Mouse (Mus musculus) c-Kit-positive CD71-positive TER-119-positive erythroid progenitor cells, embryonic 14.5 days (primary cell): ENCODE data around the gene Syngr2.
"Not testable (repeated sequence)": the region's sequence is repeated elsewhere in the genome, so short reads cannot be mapped to it uniquely, and the experiment has no call there.

Experiments
- DNase-seq: peaks from one replicate; pipeline ENCODE4 v3.0.0-alpha.2; 2013; ENCODE audit warnings: low spot score

Syngr2 gene

DNA sequence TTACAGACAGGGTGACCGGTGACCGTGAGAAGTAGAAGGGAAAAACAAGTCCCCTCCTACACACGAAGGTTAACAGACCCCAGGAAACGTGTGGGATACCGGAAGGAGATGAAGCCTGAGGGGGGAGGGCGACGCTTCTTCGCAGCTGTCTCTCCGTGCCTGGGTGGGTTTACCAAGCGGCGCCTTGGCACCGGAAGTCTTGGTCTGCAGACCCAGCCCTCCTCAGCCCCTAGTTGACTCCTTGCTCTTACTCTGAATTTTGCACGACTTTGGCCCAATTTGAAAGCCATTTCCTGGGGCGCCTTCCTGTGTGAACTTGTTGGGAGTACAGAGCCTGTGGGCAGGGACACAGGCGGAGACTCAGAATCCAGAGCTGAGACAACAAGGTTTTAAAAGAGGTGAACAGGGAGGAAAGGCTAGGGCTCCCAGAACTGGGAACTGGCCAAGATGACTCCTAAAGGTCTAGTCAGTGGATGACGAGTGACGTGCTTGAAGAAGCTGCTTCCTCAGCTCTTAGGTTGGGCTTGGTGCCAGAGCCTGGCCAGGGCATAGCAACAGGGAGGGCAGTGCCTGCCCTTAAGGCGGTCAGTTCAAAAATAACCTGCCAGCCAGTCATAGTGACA is 28.2 kb upstream of the Syngr2 start:
- peak; percentile 53 for DNase-seq

DNA sequence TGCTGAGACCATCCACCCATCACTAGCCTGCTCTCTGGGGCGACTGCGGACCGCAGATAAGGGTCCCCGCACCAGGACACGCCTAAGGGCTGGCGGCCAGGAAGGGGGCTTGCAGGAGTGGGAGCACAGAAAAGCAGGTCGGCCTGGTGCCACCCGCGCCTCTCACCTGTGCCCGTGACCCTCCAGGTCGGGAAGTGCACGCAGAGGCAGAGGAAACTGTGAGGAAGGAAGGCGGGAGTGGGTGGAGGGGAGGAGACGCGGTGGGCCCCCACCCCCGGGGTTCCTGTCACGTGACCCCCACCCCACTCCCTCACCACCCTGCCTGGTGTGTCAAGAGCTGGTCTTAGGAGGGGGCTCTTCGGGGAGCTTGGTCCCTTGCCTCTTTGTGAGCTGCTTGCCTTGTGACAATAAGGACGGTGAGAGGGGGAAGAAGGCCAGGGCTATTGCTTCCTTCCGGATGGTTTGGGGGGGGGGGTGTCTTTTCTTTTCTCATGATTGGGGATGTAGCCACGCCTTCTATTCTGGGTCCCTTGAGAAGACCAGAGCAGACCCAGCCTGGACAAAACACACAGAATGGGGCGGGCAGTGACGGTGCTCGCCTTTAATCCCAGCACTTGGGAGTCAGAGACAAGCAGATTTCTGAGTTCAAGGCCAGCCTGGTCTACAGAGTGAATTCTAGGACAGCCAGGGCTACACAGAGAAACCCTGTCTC is 27.3 kb upstream of the Syngr2 start, which contains the start of the genes Tmc8 and Tmc6:
Gene Tmc8 (plus strand): TSS at position 84 of the 712 bp plus-strand sequence.
Gene Tmc6 (minus strand): TSS at position 206 of the 712 bp plus-strand sequence.
- peak; percentile 66 for DNase-seq

DNA sequence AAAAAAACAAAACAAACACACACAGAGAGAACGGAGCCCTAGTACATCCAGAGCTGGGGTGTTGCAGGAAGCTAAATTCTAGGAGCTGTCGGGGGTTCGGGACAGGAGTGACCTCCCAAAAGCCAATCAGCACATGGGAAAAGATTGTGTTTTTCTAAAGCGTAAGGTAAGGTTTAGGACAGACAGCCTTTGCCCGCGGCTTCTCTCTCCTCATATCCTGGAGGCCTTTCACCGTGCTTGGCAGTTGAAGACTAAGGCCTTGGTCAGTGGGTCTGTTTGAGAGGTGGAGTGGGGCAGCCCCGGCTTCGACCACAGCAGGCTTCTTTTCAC is 26.8 kb upstream of the Syngr2 start:
- DNase-seq = peak; percentile 41

DNA sequence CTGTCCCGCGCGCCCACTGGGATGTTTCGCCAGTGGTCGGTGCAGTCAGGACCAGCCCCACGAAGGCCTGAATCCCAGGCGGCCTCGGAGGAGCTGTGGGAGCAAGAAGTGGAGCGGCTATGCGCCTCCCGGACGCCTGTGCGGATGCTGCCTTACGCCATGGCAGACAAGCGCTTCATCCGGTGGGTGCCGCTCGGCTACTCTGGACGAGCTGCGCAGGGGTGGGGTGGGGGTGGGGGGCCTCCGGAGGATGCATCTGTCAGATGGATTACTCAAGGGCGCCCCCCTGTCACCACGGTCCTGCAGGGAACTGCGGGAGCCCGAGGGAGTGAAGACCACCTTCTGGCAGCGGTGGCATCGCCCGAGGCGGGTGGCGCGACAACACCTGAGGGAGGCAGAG is 26.4 kb upstream of the Syngr2 start:
- DNase-seq = peak; percentile 60

DNA sequence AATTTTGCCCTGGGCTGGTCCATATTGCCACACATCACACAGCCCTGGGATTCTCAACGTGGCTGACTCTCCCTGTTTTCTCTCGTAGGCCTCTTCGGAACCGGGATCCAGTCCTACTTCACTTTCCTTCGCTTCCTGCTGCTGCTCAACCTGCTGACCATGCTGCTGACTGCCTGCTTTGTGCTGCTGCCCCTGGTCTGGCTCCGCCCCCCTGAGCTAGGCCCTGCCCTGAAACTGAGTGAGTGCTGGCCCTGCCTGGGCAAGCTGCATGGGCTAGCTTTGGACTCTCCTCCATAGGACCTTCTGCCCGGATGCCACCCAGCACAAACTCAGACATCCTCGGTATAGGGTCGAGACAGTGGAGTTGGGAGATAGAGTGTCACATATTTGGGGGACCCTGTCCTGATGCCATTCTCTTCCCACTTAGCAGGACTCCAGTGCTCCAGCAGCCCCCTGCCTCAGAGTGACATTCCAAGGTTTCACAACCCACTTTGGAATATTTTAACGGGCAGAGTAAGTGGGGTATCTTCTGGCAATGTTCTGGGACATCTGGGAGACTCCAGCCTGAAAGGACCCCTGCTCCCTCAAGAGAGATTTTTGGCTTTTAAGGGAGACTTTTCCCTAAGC is 25.7 kb upstream of the Syngr2 start:
- DNase-seq = peak; percentile 41

DNA sequence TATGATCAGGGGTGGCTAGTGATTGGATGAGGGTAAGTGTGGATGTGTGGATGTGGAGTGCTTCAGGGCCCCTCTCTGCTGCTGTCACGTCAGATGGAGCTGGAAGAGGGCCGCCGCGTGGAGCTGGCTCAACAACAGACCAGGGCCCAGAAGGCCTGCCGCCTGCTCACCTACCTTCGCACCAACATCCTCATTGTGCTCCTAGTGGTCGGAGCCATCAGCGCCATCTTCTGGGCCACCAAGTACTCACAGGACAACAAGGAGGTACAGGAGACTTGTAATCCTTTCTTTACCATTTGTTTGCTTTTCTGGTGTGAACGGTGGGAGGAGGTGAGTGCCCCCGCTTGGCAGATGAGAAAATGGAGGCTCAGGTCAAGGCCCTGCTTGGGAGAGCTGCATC is 23.2 kb upstream of the Syngr2 start:
- no peak for DNase-seq

DNA sequence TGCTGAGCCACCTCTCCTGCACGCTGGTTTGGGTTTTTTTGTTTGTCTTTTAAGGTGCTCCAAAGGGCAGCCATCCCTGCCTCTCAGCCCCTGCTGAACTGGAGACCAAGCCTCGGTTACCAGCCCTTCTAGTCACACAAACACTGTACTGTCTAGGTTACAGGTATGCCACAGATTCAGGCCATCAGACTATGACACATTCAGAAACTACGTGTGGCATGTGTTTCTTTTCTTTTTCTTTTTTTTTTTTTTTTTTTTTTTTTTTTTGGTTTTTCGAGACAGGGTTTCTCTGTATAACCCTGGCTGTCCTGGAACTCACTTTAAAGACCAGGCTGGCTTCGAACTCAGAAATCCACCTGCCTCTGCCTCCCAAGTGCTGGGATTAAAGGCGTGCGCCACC is 21.0 kb upstream of the Syngr2 start:
- DNase-seq = not testable (repeated sequence)

DNA sequence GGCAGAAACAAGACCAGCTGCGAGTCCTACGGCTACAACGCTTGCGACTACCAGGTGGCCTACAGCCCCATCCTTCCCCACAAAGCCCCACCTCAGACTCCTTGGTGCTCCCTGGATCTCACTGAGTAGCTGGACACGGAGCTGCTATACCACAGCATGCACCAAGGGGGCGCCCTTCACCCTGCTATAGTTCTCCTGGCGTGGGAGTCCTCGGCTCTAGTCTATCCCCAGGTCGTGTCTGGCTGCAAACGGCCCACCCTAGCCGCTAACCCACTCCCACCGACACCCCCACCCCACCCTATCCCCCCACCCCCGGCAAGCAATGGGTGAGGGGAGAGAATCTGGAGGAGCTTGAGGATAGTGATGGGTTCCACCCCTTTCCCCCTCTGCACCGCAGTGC is 19.2 kb upstream of the Syngr2 start:
- no peak for DNase-seq

DNA sequence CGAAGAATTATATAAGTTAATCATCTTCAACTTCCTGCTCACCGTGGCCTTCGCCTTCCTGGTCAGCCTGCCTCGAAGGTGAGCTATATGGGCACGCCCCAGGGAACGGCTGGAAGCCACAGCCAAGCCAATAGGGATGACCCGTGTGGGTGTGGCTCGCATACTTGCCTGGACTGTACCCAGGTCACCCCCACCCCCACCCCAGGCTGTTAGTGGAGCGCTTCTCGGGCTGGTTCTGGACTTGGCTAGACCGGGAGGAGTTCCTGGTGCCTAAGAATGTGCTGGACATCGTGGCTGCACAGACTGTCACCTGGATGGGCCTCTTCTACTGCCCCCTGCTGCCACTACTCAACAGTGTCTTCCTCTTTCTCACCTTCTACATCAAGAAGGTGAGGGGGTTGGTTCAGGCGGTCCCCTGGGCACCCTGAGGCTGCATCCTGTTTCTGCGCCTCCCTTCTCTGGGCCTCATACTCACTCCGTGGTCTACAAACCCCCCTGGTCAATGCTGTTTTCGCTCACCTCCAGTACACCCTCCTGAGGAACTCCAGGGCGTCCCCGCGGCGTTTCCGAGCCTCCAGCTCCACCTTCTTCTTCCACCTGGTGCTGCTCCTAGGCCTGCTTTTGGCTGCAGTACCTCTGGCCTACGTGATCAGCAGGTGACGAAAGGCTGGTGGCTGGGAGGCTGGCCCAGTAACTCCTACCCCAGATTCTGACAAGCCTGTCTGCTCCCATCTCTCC is 18.6 kb upstream of the Syngr2 start:
- no peak for DNase-seq

DNA sequence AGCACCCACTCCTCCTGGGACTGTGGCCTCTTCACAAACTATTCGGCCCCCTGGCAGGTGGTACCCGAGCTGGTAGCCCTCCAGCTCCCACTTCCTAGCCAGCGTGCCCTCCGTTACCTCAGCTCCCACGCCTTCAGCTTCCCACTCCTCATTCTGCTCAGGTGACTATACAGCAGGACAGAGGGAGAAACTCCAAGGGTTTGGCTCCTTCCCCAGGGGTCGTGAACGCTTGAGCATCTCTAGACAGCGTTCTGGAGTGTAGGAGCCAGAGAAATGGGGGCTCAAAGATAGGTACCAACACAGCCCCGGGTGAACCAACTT is 18.1 kb upstream of the Syngr2 start:
- DNase-seq = no peak

DNA sequence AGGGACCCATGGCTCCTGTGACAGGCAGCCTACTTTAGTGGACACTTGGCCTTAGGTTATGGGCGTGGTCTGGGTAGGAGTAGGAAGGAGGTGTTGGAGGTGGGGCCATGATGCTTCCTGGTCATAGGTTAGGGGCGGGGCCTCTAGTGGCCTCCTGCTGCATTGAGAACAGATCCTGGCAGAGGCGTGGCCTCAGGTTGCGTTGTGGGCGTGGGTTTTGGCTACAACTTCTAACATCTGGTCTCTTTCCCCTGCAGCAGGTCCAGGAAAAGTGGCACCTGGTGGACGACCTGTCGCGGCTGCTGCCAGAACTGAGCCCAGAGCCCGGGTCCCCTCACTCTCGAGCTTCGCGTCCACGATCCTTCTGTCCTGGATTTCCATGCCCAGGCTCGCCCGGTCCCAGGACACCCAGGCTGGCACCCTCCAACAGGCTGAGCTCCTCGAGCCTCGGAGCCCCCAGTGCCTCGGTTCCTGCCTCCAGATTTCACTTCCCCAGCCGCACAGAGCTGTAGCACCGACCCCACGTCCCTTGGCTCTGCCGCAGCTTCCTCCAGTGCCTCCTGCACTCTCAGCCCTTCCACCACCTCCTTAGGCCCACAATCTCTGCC is 17.1 kb upstream of the Syngr2 start:
- DNase-seq = peak; percentile 90

DNA sequence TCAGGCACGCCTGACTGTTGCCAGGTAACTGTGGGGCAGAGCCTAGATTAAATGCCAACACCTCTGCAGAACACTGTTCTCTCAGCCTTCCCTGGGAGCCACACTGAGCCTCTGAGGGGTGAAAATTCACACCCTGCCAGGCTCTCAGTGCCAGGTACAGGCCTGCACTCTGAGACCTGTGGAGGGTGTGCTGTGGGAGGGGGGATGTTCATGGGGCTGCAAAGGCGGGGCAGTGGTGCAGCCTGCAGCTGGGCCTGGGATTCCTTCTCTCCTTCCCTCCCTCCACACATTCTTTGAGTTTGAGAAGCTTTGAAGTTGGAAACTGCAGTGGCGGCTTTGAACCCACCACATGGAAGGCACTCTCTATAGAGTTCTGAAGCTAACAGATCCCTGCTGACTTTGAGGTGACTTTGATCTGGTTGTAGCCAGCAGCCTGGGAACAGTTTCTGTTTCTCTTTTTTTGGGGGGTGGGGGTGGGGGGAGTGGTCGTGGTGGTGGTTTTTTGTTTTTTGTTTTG is 15.4 kb upstream of the Syngr2 start:
- no peak for DNase-seq

DNA sequence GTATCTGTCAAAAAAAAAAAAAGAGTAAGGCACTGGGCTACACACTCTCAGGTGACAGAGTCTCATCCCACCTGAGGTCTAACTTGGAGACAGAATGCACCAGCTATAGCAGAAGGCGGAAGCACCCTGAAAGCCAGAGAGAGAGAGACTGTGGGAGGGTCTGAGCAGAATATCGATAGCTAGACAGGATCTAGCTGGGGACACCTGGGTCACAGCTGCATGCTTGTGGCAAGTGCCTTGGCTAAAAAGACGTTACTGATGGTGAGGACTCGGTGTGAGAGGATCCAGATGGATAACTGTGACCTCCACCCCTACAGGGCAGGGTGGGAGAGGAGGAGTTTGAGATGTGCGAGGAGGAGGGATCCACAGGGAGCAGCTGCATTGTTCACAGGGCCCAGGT is 12.5 kb upstream of the Syngr2 start:
- DNase-seq = no peak

DNA sequence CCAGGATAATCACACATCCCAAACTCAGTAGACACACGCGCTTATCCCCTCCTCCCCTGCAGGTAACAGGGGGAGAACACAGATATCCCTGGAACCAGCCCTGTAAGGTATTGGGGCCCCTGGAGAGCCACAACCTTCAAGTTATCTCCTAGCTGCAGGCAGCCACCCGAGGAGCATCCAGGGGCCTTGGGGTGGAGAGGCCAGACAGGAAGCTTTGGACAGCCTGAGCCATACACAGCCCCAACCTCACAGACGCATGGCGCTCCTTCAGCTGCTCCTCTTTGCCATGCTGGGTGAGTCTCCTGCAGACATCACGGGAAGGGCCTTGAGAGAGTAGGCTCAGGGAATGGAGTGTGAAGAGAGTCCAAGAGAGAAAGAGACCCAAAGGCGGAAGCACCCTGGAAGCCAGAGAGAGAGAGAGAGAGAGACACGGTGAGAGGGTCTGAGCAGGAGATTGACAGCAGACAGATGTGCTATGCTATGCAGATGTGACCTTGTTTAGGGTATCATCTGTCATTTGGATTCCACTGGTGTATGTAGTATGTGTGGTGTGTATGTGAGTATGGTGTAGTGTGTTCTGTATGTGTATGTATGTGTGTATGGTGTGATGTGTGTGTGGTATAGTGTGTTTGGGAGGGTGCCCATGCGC is 11.8 kb upstream of the Syngr2 start, which contains the start of gene 6030468B19Rik:
Gene 6030468B19Rik (plus strand): TSS at position 150 of the 649 bp plus-strand sequence.
- DNase-seq = peak; percentile 90

DNA sequence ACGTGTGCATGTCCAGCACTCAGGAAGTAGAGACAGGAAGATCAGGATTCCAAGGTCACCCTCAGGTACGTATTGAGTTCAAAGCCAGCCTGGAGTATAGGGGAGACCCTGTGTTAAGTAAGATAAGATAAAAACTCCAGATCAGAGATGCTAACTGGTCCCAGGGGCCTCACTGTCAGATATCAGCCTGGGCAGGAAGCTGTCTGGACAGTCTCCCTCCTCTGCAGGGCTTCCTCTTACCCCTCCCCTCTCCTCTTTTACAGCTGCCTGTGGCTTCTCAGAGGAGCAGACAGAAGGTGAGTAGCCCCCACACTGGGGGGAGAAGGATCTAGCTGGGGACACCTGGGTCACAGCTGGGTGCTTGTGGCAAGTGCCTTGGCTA is 11.3 kb upstream of the Syngr2 start:
- DNase-seq = no peak

DNA sequence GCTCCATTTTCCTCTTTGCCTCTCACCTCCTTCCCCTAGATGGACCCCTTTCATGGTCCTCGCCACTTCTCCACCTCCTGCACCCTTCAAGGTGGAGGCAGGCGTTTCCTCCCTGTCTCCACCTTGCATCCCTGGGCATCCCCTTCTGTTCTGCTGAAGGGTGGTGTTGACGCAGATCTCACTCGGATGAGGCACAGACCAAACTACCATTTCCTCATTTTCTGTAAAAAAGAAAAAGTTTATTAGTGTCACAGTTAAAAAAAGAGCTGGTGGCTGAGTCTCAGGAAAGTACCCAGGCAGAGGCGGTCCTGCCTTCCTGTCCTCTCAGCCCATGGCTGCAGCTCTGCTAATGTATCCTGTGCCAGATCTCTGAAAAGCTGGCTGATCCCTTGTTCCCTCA is 10.3 kb upstream of the Syngr2 start:
- no peak for DNase-seq

DNA sequence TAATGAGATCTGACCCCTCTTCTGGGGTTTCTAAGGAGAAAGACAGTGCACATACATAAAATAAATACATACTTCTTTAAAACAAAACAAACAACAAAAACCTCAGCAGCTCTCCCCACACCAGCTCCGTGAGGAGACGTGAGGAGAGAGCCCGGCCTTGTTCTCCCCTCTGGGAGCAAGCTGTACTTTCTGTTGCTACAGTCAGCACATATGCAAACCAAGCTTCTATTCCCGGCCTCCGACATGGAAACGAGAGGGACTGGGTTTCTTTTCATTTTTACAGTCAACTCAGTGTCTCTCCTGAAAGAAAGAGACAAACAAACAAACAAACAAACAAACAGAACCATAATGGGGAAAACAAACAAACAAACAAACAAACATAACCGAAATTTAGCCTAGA is 9.4 kb upstream of the Syngr2 start:
- no peak for DNase-seq

DNA sequence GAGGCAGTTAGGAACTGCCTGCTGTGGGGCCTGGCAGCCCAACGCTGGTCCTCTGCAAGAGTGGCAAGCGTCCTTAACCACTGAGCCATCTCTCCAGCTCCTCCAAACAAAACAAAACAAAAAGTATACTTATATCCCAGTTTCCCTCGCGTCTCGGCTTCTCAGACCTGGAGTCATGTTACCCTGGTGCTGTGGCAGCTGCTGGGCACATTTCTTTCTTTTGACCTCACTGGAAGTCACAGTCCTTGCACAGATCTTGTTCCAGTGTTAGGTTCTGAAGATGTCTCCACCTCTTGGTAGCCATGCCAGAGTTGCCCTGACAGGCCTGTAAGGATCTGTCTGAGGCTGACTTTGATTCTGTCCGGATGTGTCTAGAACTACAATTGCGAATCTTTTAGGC is 7.8 kb upstream of the Syngr2 start:
- DNase-seq = no peak

DNA sequence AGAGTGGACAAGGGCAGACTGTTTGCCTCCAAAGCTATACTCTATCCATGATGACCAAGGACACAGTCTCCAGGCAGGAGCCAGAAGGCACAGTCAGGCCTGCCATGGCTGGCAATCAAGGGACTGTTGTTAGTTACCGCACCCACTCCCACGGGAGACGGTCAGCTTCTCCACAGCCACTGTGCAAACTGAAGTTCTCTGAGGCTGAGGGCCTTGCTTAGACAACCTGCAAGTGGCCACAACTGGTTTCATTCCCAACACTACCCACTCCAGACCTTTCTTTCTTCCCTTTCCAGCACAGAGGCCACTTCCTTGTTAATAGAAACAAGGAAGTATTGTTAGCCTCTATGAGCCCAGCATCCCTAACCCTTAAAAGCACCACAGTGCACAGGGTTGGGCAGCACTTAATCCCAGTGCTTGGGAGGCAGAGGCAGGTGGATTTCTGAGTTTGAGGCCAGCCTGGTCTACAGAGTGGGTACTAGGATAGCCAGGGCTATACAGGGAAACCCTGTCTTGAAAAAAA is 6.2 kb upstream of the Syngr2 start:
- no peak for DNase-seq

DNA sequence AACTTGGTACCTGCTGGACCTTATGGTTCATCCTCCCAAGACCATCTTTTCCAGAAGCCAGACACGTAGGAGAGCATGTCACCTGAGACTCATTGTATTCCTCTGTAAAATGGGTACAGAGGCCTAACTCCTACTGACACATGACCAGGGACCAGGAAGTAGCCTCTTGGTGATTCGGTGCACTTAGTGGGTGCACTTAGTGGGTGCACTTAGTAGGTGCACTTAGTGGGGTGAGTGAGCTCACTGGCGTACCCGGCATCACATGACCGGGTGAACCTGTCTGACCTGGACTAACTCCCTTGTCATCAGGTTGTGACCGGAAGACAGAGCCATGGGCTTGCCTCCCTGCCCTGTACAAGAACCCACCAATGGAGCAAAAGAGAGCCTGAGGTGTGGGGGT is 2.7 kb upstream of the Syngr2 start:
- DNase-seq = no peak

DNA sequence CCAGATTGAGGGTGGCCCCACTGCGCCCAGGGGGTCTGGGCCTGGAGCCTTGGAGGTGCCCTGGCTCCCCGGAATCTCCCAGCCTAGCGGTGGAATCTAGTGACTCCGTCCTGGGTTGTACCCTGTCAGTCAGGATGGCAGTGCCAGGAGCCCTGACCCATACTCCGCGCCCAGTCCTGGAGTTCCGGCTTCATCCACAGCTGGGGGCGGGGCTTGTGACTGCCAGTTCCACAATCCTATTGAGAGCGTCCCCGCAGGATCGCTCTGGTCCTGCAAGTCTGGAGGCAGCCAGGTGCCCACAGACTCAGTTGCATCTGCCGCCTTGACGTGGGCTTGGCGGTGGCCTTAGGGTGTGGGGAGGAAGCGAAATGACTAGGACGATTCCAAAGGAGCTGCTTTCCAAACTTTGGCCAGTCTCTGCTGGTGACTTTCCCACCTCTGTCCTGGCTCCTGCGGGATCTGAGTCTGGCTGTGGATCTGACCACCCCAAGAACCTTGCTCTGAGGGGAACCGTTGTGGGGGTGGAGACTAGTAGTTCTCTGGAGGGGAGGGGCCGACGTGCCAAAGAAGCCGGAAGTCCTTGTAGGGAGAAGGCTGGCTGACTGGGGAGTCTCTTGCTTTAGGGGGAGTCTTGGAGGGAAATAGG is 1.1 kb downstream of the Syngr2 start:
- DNase-seq = peak; percentile 78
